Mouse (Mus musculus): ENCODE measurements around the gene Ppfia1. TPM values are rescaled to one million over a fixed set of nuclear protein-coding genes. Genes with fewer than 3 reads are reported as not detected.

Ppfia1 gene
- polyA plus RNA-seq, 1 experiment from 2014 or later = 23.0 TPM

DNA sequence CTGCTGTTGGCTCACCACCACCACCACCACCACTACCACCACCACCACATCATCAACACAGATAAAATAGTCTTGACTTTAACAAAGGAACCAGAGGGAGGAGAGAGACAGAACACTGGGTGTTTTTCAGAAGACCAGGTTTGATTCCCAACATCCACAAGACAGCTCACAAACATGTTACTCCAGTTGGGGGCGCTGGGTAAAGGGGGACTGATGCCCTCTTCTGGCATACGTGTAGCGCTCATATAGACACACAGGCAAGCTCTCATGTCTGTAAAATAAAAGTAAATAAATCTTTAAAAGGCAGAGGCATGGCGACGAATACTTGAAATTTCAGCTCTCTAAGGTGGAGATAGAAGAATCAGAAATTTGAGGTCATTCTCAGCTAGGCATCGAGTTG lies 5.0 kb upstream of the Ppfia1 start:
- no peak overlapping the region for H3K27ac ChIP-seq (ENCODE audit: low read depth, low read length)
- no peaks in the 10 kb centered on the region for H3K4me1 ChIP-seq (ENCODE audit: control insufficient read depth, insufficient read depth, low read length)
- no peaks in the 10 kb centered on the region for H3K9me3 ChIP-seq (replicated peaks; ENCODE audit: control insufficient read depth, low read length)
- H3K4me2 ChIP-seq (ENCODE audit: low read length) = no peak overlapping the region
- ATAC-seq = no peak
- H3K36me3 ChIP-seq (ENCODE audit: control insufficient read depth, insufficient read depth, low read length) = no peaks in the 10 kb centered on the region
- 0 out of 2 replicates have a peak, but pooled peaks cover 6% of the 10 kb centered on the region for H3K27me3 ChIP-seq (replicated peaks; ENCODE audit: control insufficient read depth, insufficient read depth, low read length)
- WGBS = 55% methylated on average over 6 of the region's 6 CpGs
- no peak overlapping the region for H3K9ac ChIP-seq (ENCODE audit: low read length)
- no peak for DNase-seq (ENCODE audit: low spot score)
- no peak overlapping the region for H3K4me3 ChIP-seq (ENCODE audit: low read depth, low read length)

DNA sequence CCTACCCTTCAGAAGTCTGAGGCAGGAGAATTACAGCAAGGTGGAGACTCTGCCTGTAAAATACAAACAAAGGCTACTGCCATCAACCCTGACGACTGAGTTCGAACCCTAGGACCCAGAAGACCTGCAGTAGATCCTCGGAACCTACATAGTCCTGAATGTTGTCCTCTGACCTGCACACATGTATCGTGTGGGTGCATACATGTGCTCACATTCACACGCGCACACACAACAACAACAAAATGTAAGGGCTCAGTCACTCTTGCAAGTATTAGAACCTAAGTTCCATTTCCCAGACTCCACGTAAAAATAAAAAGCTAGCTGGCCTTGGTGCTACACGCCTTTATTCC lies 569 bp upstream of the Ppfia1 start:
- no peak for DNase-seq (ENCODE audit: low spot score)
- WGBS = 29% methylated on average over 8 of the region's 8 CpGs
- ATAC-seq = no peak
- H3K27me3 ChIP-seq (replicated peaks; ENCODE audit: control insufficient read depth, insufficient read depth, low read length) = 0 out of 2 replicates have a peak, but pooled peaks cover 6% of the 10 kb centered on the region
- peak overlapping the region; percentile 97 for H3K9ac ChIP-seq (ENCODE audit: low read length)
- H3K4me2 ChIP-seq (ENCODE audit: low read length) = peak overlapping the region; percentile 86
- H3K4me1 ChIP-seq (ENCODE audit: control insufficient read depth, insufficient read depth, low read length) = peaks cover 6% of the 10 kb centered on the region
- peak overlapping the region; percentile 95 for H3K4me3 ChIP-seq (ENCODE audit: low read depth, low read length)
- no peaks in the 10 kb centered on the region for H3K9me3 ChIP-seq (replicated peaks; ENCODE audit: control insufficient read depth, low read length)
- peaks cover 24% of the 10 kb centered on the region for H3K36me3 ChIP-seq (ENCODE audit: control insufficient read depth, insufficient read depth, low read length)
- H3K27ac ChIP-seq (ENCODE audit: low read depth, low read length) = no peak overlapping the region; the same call in 1 of the 2 replicates

DNA sequence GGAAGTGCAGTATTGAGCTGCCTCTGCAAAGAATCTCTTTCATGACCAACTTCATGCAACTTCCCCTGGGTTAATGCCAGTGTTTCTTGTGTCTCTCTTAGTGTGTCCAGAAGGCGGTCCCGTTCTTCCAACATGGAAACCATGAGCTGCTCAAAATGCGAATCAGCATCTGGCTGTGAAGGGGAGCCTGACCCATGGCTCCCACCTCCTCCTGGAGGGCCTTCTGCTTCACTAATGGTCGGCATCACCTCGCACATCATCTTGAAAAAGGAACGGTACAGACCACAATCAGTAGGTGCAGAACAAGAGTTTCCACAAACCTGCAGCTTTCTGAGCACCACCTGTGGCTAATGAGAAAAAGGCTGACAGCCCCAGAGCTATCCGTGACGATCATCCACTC lies 1.3 kb downstream of the Ppfia1 start:
- DNase-seq (ENCODE audit: low spot score) (no peak), ATAC-seq (no peak)
- Histone ChIP-seq H3K4me2 (ENCODE audit: low read length) (peak overlapping the region; percentile 86), H3K9ac (ENCODE audit: low read length) (peak overlapping the region; percentile 97), H3K9me3 (replicated peaks; ENCODE audit: control insufficient read depth, low read length) (no peaks in the 10 kb centered on the region), H3K27me3 (replicated peaks; ENCODE audit: control insufficient read depth, insufficient read depth, low read length) (0 out of 2 replicates have a peak, but pooled peaks cover 6% of the 10 kb centered on the region), H3K4me3 (ENCODE audit: low read depth, low read length) (peak overlapping the region; percentile 95; the same call in 1 of the 2 replicates), H3K27ac (ENCODE audit: low read depth, low read length) (no peak overlapping the region), H3K4me1 (ENCODE audit: control insufficient read depth, insufficient read depth, low read length) (peaks cover 6% of the 10 kb centered on the region), H3K36me3 (ENCODE audit: control insufficient read depth, insufficient read depth, low read length) (peaks cover 28% of the 10 kb centered on the region)
- WGBS = 87% methylated on average over 8 of the region's 8 CpGs

DNA sequence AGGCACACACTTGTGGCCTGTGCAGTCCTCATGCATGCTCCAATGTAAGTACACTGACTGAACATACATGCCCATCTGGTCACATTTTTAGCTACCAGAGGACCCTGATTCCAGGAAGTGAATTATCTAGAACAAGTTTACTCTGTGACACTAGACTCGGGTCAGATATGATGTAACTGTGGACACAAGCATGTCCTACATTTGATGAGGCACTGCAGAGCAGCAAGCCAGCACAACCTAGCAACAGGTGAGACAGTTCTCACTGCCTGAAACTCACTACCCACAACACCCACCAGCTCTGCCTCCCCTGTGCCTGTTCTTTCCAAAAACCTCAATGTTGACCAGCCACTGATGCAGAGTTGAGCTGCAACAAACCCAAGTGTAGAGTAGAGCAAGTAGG lies 2.7 kb downstream of the Ppfia1 start:
- Histone ChIP-seq H3K4me1 (ENCODE audit: control insufficient read depth, insufficient read depth, low read length) (peaks cover 6% of the 10 kb centered on the region), H3K4me3 (ENCODE audit: low read depth, low read length) (no peak overlapping the region), H3K4me2 (ENCODE audit: low read length) (no peak overlapping the region), H3K9ac (ENCODE audit: low read length) (no peak overlapping the region), H3K9me3 (replicated peaks; ENCODE audit: control insufficient read depth, low read length) (no peaks in the 10 kb centered on the region), H3K27me3 (replicated peaks; ENCODE audit: control insufficient read depth, insufficient read depth, low read length) (0 out of 2 replicates have a peak, but pooled peaks cover 6% of the 10 kb centered on the region), H3K27ac (ENCODE audit: low read depth, low read length) (no peak overlapping the region), H3K36me3 (ENCODE audit: control insufficient read depth, insufficient read depth, low read length) (peaks cover 32% of the 10 kb centered on the region)
- 89% methylated on average over 1 of the region's 1 CpGs for WGBS
- no peak for DNase-seq (ENCODE audit: low spot score)
- ATAC-seq = no peak

DNA sequence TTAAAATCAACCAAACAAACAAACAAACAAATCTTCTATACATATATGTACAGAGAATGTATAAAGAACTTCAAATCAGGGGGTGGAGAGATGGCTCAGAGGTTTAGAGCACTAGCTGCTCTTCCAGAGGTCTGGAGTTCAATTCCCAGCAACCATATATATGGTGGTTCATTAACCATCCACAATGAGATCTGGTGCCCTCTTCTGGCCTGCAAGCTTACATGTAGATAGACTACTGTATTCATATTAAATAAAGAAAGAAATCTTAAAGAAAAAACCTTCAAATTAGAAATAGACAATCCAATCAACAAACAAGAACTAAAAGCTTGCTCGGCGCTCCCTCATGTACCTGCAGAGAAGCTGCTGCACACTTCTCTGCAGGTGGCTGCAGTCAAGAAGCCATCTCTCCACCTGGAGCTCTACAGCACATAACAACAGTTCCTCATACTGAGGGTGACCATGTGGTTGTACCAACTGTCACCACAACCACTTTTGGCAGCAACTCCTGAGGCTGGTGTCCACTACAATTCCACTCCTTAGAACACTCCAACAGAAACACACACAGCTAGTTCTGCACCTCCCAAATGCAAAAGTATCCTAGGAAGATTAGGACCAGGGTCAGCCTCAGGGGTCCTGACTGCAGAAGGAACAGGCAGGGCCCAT lies 3.5 kb downstream of the Ppfia1 start:
- Histone ChIP-seq H3K4me1 (ENCODE audit: control insufficient read depth, insufficient read depth, low read length) (peaks cover 6% of the 10 kb centered on the region), H3K9me3 (replicated peaks; ENCODE audit: control insufficient read depth, low read length) (no peaks in the 10 kb centered on the region), H3K9ac (ENCODE audit: low read length) (no peak overlapping the region), H3K27ac (ENCODE audit: low read depth, low read length) (no peak overlapping the region), H3K36me3 (ENCODE audit: control insufficient read depth, insufficient read depth, low read length) (peaks cover 32% of the 10 kb centered on the region), H3K4me3 (ENCODE audit: low read depth, low read length) (no peak overlapping the region), H3K27me3 (replicated peaks; ENCODE audit: control insufficient read depth, insufficient read depth, low read length) (0 out of 2 replicates have a peak, but pooled peaks cover 4% of the 10 kb centered on the region), H3K4me2 (ENCODE audit: low read length) (no peak overlapping the region)
- ATAC-seq (no peak), DNase-seq (ENCODE audit: low spot score) (no peak)
- WGBS = 100% methylated on average over 2 of the region's 2 CpGs

DNA sequence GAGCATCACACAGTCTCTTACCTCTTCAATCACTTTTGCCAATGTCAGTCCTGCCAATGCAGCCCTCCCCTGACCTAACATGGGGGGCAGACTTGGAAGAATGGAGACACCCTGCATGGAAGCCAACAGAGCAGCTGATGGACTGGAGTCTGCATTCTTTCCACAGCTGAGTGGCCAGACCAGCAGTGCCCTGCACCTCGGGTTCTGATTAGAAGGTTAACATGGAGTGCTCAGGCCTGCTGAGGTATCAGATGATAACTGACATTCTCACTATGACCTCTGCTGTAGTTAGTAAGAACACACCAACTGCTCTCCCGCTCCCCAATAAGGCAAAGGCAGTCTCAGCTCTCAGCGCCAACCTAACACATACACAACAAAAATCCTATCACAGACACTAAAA lies 8.3 kb downstream of the Ppfia1 start:
- Histone ChIP-seq H3K4me2 (ENCODE audit: low read length) (no peak overlapping the region), H3K27me3 (replicated peaks; ENCODE audit: control insufficient read depth, insufficient read depth, low read length) (no peaks in the 10 kb centered on the region), H3K9ac (ENCODE audit: low read length) (no peak overlapping the region), H3K4me3 (ENCODE audit: low read depth, low read length) (no peak overlapping the region), H3K27ac (ENCODE audit: low read depth, low read length) (no peak overlapping the region), H3K4me1 (ENCODE audit: control insufficient read depth, insufficient read depth, low read length) (no peaks in the 10 kb centered on the region), H3K36me3 (ENCODE audit: control insufficient read depth, insufficient read depth, low read length) (peaks cover 13% of the 10 kb centered on the region), H3K9me3 (replicated peaks; ENCODE audit: control insufficient read depth, low read length) (no peaks in the 10 kb centered on the region)
- ATAC-seq = no peak
- WGBS = 88% methylated on average over 3 of the region's 3 CpGs
- no peak for DNase-seq (ENCODE audit: low spot score)

DNA sequence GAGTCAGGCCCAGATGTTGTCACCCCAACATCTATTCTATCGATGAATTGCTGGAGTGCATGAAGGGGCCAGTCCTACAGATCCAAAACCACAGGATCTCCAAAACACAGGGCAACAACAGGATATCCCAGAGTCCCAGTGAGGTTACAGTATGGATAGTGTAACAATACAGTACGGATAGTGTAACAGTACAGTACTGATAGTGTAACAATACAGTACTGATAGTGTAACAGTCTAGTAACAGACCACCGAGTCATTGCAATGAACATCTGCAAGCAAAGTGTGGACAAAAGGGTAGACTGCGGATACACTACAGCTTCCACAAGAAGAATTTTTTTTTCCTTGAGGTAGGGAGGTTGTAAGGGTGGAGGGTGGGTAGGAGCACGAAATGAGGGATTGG lies 12.2 kb downstream of the Ppfia1 start:
- no peaks in the 10 kb centered on the region for H3K9me3 ChIP-seq (replicated peaks; ENCODE audit: control insufficient read depth, low read length)
- 89% methylated on average over 5 of the region's 5 CpGs for WGBS
- no peak overlapping the region for H3K9ac ChIP-seq (ENCODE audit: low read length)
- no peak overlapping the region for H3K4me2 ChIP-seq (ENCODE audit: low read length)
- no peak overlapping the region for H3K27ac ChIP-seq (ENCODE audit: low read depth, low read length)
- H3K27me3 ChIP-seq (replicated peaks; ENCODE audit: control insufficient read depth, insufficient read depth, low read length) = no peaks in the 10 kb centered on the region
- peaks cover 4% of the 10 kb centered on the region; the same call in 1 of the 2 replicates for H3K36me3 ChIP-seq (ENCODE audit: control insufficient read depth, insufficient read depth, low read length)
- H3K4me1 ChIP-seq (ENCODE audit: control insufficient read depth, insufficient read depth, low read length) = 0 out of 2 replicates have a peak, but pooled peaks cover 2% of the 10 kb centered on the region
- DNase-seq (ENCODE audit: low spot score) = no peak
- no peak overlapping the region for H3K4me3 ChIP-seq (ENCODE audit: low read depth, low read length)
- ATAC-seq = no peak

DNA sequence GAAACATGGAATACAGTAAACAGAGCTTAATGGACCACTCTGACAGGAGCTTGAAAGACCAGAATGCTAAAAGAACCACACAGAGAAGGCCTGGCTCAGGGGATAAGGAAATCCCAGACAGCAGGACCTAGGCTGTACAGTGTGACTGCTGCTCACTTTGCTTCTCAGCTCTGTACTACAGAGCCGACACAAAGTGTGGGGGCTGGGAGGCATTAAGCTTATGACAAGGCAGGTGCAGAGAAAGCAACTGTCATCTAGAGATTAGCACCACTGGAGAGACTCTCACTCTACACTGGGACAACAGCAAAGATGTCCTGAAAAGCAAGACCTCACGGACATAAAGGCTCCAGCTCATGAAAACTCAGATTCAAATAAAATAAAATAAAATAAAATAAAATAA lies 14.4 kb downstream of the Ppfia1 start:
- Histone ChIP-seq H3K27me3 (replicated peaks; ENCODE audit: control insufficient read depth, insufficient read depth, low read length) (no peaks in the 10 kb centered on the region), H3K4me2 (ENCODE audit: low read length) (no peak overlapping the region), H3K27ac (ENCODE audit: low read depth, low read length) (no peak overlapping the region), H3K4me3 (ENCODE audit: low read depth, low read length) (no peak overlapping the region), H3K9me3 (replicated peaks; ENCODE audit: control insufficient read depth, low read length) (no peaks in the 10 kb centered on the region), H3K36me3 (ENCODE audit: control insufficient read depth, insufficient read depth, low read length) (no peaks in the 10 kb centered on the region; the same call in 1 of the 2 replicates), H3K9ac (ENCODE audit: low read length) (no peak overlapping the region), H3K4me1 (ENCODE audit: control insufficient read depth, insufficient read depth, low read length) (0 out of 2 replicates have a peak, but pooled peaks cover 2% of the 10 kb centered on the region)
- 69% methylated on average over 2 of the region's 2 CpGs for WGBS
- ATAC-seq = no peak
- no peak for DNase-seq (ENCODE audit: low spot score)

DNA sequence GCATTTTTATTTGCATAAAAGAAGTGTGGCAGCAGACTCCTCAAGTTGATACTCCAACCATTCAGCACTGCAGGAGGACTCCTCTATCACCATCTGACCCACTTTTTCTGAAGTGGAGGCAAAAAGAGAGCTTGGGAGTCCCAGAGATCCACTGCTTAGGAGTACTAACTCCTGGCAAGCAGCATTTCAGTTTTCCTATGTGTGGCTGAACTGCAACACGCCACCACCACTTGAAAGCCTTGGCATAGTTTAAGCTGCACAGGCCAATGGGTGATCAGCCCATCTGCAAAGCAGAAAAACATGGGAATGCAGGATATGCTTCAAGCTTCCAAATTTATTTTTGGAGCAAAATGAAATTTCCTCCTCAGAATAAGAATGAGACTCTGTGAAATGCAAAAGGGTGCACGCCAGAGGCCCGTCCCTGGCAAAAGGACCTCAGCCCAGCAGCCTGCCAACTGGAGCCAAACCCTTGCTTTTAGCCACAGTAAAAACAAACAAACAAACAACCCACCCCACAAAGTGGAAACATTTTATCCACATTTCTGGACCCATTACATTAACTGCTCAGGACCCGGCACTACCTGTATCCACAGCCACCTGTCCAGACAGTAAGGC lies 15.4 kb downstream of the Ppfia1 start:
- Histone ChIP-seq H3K9me3 (replicated peaks; ENCODE audit: control insufficient read depth, low read length) (no peaks in the 10 kb centered on the region), H3K4me3 (ENCODE audit: low read depth, low read length) (no peak overlapping the region), H3K9ac (ENCODE audit: low read length) (no peak overlapping the region), H3K4me2 (ENCODE audit: low read length) (no peak overlapping the region), H3K4me1 (ENCODE audit: control insufficient read depth, insufficient read depth, low read length) (0 out of 2 replicates have a peak, but pooled peaks cover 2% of the 10 kb centered on the region), H3K27me3 (replicated peaks; ENCODE audit: control insufficient read depth, insufficient read depth, low read length) (no peaks in the 10 kb centered on the region), H3K36me3 (ENCODE audit: control insufficient read depth, insufficient read depth, low read length) (no peaks in the 10 kb centered on the region; the same call in 1 of the 2 replicates), H3K27ac (ENCODE audit: low read depth, low read length) (no peak overlapping the region)
- ATAC-seq (no peak), DNase-seq (ENCODE audit: low spot score) (no peak)
- WGBS = 81% methylated on average over 4 of the region's 4 CpGs
